Mouse (Mus musculus): ENCODE data around the gene Cacna1d.
A peak's percentile ranks its signal among the peaks of the same experiment; 100 is the strongest.

Cacna1d gene

DNA sequence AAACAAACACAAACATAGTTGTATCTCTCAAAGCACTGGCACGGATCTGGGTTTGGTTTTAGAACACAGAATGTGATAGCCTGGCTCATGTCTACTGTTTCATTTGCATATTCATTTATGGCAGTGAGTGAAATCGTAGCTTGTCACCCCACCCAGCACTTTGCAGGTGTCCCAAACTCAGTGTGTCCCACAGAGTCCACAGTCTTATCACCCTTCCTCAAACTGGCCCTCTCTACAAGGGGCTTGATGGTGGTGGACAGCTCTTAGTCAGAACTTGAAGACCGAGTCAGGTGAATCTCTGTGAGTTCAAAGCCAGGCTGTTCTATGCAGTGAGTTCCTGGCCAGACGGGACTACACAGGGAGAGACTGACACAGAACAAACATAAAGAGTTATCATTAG, 234.8 kb downstream of the Cacna1d start:
- DNase-seq = no peak

DNA sequence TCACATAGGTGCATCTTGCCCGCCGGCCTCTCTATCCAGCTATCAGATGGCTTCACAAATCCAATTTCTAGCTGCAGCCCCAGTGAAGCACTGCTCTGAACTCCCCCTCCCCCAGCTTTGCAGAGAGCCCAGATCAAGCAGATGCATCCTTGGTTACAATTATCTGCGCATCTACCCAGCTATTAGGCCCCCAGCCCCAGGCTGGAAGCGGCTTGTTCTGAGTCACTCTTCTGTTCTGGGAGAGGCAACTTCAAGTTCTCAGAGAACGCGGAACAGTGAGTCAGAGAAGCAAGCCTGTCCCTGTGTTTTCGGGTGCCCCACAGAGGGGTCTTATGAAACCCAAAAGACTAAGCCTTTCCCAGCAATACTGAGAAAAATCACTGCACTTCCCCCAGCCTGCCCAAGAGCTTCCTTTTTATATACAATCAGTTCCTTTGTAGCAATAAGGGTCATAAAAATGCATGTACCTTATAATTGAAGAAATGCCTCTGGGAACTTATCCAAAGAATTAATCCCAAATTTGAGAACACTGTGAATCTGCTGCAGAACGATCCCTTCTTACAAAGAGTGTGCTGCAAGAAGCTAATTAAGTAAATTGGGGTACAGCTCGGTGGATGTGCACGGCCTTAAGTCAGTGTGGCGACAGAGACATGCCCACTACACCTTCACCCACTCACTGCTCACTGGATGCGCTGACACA, 235.4 kb downstream of the Cacna1d start:
- no peak for DNase-seq

DNA sequence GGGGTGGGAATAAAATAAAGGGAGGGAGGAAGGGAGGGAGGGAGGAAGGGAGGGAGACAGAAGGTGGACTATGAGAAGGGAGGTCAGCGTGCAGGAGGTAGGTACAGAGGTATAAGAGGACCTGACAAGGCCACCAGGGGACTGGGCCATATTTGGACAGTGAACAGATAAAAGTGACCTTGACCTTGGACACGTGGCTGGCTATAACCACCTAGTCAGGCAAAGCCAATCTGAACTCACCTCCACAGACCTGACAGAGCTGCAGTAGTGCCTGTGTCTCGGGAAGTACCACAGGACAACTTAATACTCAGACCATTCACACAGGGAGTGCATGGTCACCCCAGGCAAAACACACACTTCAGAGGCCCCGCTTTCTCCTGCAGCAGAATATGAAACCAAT, 236.5 kb downstream of the Cacna1d start:
- DNase-seq = no peak

DNA sequence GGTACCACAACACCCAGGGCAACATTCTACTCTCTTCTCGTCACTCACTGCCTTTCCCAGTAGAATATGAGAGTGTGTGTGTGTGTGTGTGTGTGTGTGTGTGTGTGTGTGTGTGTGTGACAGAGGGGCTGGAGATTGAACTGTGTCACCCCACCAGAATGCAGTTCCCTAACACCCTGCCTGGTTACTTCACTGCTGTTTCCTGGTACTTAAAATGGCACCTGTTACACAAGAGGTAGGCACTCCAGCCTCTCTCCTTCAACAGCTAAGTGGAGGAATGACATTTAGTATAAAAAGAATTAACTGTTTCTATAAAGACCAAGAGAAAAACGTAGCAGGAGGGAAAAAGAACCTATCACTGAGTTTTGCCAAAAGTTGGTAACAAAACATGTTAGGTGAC, 238.4 kb downstream of the Cacna1d start:
- no peak for DNase-seq

DNA sequence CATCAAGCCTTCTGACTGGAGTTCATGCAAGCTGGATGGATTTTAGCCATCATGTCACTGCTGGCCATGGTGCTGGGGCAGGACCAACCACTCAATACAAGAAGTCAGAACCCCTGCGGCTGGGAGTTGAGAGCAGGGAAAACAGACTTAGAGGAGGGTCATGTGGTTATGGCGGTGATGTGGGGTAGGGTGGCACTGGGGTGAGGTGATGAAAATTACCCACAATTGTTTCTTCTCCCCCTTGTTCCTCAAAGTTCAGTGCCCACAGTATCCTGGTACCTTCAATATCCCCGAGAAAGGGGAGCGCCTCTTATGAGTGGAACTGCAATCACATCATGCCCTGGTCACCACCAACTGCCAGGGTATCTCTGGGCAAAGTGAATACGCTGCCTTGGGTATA, 239.9 kb downstream of the Cacna1d start:
- no peak for DNase-seq

DNA sequence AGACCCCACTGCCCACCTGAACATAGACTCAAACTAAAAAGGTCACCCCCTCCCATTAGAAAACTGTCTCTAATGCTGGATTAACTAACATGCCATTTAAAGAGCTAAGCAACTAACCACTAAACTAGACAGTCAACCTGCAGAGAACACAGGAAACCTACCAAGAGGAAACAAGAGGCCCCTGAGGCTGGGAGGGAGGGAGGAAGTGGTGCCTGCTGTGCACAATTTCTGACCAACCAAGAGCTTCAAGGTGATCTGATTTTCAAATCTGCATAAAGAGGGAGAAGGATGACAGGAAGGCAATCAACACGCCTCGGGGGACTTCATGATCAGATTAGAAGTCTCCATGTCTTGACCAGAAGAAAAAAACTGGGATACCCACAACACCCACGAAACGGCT, 241.7 kb downstream of the Cacna1d start:
- DNase-seq = no peak

DNA sequence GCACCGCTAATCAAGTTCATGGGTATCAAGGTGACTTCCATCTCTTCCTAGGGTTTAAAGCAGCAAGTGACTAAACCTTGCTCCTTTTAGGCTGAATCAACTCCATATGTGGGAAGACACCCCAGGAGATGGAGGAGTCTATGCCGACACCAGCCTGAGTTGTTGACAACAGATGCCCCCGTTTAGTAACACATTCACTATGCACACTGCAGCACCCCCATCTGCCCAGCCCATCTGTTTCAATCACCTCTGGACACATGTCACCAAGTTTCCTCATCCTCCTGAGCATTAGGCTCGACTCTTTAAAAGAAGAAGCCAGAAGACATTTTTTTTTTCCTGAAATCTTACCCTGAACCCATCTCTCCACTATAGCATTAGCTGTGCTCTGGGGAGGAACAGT, 242.4 kb downstream of the Cacna1d start:
- peak; percentile 50 for DNase-seq

DNA sequence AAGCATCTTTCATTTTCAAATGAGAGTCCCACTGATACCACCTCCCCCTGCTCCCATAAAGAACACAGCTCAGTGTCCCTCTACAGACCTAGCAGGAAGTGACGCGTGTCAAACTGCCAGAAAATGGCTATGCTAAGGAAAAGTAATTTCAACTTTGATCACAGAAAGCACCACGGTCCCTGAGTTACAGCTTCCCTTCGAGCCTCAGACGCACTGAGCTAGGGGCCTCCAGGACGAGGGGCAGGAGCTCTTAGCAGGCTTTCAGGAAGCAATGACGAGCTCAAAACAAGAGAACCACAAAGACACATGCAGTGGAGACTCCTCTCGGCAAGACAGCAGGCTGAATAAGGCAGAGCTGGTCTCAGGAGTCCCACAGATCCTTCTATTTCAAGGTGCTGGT, 243.1 kb downstream of the Cacna1d start:
- DNase-seq = no peak

DNA sequence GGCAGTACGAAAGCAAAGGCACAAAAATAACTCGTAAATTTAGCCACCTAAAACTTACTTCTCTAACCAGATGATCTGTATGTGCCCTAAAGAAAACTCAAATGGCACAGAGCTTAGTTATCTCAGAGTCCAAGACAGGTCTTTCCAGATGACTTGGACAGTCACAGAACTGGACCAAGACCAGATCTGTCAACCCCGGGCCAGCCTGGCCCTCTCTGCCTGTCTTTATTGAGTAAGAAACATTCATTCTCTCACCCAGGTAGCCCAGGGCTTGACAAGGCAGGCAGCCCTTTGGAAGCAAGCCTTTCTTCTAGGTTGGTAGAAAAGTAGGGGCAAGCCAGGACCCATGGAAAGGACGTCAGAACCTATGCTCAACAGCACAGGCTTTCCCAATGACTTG, 243.6 kb downstream of the Cacna1d start:
- no peak for DNase-seq

DNA sequence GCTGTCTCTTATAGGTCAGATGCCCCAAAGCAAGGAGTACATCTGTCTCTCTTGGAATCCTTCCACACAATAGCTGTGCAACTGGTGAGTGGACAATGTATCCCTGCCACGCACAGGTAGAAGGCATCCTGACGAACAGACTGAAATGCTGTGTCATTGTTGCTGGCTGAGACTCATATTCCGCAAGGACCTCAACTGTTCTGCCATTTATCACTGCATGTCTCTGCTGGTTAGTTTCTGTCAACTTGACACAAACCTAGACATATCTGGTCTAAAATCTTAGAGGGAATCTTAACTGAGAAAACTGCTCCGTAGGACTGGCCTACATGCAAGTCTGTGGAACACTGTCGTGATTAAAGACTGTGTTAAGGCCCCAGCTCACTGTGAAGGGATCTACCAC, 246.5 kb downstream of the Cacna1d start:
- DNase-seq = no peak

DNA sequence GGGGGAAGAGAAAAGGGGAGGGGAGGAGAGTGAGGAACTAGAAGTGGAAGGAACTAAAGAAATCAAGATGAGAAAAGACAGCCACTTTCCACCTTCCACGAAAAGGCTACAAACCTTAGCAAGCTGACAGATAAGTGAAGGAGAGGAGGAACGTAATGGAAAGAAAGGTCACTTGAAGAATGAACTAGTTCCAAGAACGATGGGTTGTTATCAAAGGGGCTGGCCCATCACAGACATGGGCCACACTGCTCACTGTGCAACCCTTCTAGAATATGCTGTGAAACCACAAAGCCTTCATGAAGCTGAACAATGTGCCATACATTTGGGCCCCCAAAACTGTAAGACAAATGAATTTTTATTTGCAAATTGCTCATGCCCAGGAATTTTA, 248.4 kb downstream of the Cacna1d start:
- DNase-seq = no peak

DNA sequence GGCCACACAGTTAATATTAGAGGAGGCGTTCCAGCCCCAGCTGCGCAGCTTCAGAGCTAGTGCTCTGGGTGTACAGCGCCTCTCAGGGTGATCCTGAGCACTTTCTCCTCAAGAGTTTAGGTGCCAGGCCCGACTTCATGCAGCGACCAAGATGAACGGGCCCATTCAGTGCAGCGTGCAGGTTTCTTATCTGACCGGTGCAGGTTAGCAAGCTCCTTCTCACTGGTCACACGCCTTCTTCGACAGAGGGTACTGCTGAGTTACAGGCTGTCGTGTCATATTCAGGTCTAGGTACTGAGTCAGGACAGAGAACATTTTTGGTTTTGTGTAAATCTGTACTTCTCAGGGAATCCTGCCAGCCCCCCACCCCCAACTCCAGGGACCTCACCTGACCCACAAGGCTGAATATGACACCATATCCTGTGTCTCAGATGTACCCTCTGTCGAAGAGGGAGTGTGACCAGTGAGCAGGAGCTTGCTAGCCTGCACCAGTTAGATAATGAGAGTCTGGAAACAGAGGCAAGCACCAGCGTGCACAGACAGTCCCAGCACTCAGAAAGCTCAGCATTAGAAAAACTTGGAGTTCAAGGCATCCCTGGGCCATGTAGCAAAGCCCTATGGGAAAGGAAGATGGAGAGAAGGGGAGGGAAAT, 249.0 kb downstream of the Cacna1d start:
- DNase-seq = no peak

DNA sequence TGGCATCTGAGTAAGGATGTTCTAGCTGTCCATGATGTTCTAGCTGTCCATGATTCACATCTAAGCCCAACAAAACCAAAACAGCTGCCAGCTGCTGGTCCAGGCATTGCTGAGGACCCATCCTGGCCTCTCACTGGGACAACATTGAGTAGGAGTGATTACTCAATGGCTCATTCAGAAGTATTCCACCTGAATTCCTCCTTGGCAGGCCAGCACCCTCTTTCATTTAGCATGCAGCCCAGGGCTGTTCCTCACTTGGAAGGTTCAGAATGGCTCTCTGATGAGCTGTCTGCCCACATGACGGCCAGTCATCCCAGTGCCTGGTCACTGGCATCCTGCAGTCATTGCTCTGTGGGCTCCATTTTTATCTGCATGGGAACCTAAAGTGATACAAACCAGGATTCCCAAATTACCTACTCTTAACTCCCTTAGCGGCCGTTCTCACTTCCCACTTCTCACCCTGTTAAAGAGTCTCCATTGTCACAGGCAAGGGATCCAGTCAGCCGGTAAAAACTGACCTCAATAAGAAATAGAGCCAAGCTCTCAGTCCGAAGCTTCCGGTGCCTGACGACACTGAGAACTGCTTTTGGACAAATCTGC, 250.2 kb downstream of the Cacna1d start:
- DNase-seq = no peak

DNA sequence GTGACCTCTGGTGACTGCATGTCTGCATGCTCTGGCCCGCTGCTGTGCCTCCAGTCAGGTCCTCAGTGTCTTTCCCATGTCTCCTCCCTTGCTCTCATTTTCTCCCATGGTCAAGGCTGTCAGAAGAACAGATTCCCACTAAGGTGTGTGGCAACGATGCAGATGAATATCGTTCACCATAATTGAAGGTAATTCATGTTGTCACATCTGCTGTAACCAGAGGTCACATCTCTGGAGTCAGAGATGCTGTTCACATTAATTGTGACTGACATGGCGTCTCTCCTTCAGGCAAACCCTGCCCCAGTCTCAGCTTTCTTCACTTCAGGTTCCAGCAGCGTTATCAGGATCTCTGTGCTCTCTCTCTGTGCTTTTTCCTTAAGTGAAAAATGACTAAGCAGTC, 252.4 kb downstream of the Cacna1d start:
- no peak for DNase-seq

DNA sequence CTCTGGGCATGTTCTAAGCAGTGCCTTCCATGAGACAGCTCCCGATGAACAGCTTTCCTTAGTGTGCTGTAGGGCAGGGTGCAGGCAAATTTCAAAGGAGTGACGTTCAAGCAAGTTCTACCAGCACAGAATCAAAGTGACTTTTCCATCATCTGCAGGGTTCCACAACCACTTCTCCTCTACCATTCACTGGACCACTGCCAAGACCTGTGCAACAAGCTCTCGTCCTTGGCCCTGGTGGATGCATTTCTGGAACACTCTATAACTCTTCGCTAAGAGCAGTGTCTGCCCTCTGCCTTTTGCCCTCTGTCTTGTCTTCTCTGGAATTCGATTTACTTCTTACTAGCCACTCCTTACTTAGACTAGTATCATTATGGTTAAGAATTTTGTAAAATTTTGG, 266.1 kb downstream of the Cacna1d start:
- no peak for DNase-seq

DNA sequence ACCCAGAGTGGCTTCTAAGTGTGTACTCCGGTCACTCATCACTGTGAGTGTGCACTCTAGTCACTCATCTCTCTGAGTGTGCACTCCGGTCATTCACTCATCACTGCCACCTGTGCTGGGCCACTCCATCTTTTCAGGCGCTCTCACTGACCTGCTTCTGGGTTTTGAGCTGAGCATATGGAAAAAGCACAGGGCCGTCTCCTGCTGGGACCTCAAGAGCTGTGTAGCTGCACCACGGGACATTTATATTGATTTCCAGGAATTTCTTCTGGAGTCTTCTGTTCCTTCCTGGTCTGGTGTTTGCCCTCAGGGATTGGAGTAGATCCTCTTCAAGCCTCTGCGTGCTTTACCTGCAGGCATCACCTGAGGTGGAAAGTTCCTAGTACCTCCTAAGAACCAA, 269.2 kb downstream of the Cacna1d start:
- DNase-seq = no peak

DNA sequence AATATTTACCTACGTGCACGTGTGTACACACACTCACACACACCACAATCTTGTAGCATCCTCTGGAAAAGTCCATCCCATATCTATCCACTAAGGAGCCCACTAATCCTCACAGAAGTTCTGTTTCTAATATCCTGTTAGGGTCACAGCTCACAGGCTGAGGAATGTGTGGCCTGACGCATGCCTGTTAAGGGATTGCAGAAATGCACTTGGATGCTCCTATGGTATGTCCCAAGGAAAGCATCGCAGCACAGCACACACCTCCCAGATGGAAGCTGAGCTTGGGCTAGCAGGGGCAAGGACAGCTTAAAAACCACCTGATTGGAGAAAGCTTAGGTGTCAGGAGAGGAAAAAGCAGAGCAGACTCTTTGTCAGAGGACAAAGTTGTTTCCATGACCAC, 271.4 kb downstream of the Cacna1d start:
- DNase-seq = no peak

DNA sequence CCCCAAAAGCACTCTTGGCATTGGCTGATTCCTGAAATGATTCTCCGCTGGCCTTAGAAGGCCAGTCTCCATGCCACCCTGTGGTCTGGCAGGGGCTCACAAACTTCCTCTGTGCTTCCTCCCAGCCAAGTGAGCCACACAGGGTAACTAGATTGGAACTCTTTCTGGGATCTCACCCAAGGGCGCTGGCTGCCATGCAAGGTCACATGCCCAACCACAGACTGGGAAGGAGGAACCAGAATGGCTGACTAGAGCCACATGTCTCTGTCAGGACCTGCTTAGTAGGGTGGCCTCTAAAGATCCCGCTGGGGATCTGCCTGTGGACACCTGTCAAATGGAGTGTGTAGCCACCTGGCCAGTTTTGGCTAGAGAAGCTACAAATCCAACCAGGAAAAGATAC, 273.1 kb downstream of the Cacna1d start:
- DNase-seq = peak; percentile 48

DNA sequence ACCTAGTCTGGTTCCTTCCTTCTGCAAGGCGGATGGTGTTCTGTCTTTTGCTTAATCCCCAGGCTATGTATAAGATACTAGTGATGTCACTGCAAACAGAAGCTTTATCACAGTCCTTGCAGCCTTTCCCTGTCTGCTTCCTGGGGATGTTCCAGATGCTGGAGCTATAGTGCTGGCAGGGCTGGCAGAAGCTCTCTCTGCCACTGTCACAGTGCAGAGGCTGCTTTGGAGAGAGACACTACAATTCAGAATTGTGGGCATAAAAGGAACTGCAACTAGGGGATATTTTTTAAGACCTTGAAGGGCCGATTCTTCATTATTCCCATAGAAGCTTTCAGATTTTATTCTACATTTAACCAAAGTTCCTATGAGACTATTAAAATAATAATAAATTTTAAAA, 274.1 kb downstream of the Cacna1d start:
- DNase-seq = peak; percentile 51

DNA sequence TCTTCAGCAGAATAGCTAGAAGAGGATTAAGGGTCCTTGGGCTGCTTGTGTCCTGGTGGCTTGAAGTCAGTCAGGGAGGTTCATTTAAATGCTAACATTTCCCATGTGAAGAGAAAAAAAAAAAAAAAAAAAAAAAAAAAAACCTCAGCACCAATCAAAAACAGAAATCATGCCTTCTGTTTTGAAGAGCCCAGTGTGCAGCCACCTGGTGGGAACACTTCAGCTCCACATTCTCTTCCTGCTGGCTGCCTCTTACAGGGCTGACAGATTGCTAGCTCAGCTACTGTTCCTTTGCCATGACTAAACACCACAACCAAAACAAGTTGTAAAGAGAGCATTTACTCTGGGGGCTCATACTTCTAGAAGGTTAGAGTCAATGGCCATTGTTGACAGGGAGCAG, 283.1 kb downstream of the Cacna1d start:
- no peak for DNase-seq

DNA sequence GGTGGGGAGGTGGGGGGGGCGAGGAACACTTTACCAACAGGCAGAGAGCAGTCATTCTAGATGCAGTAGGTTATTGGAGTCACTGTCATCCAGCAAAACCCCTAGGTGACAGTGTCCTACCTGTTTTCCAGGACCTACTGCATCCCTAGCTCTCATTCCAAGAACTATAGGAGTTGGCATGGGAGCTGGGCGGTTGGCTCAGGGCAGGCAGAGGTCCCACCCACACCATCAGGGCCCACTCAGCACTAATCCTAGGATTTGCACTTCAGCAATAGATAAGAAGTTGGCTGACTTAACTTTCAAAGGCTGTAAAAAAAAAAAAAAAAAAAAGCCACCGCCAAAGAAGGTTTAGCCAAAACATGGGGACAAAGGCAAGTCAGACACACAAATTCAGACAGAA, 285.4 kb downstream of the Cacna1d start:
- DNase-seq = no peak

DNA sequence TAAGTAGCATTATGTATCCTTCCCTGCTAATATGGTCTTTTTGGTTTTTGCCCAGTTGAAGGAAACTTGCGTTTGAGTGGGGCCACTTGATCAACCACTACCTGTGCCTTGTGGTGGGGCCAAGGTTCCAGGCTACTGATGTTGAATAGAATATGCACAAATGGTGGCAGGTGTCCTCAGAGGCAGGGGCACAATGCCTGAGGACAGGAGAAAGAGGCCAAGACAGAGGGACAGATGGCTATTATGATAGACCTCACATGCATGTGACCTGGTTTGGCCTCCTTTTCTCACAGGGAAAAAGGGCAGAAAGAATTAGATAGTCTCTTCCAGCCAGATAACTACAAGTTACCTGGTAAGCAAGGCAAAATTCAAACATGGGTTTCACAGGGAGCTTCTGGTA, 286.7 kb downstream of the Cacna1d start:
- DNase-seq = no peak

DNA sequence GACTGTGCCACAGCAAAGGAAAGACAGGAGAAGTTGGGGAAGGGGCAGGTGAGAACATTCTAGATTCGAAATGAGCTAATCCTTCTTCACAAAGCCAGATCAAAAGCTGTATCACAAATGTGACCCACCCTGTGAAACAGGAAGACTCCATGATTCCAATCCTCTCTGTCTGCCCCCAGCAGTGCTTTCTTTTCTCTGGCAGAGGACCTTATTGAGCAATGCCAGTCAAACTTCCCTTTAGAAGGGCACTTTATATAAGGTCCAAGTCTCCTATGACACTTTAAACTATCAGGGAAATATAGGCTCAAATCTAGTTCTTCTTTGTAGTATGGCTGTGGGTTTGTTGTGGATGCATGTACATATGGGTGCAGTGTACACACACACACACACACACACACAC, 290.9 kb downstream of the Cacna1d start:
- DNase-seq = no peak

DNA sequence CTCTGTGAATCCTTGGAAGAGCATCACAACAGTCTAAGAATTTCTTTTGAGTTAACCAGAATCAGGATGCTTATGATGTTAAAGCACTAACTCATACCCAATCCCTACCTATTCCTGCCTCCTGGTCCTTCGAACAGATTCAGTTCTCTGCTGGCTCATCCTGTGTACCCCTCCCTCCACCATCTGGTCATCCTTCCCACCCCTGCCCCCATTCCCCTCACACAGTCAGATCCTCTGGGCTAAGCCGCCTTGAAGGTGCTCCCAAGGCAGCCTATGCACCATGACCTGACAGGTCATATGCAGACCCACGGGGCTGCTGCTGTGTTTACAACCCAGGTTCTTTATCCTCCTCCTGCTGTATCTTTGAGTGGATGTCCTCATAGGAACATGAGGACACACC, 292.4 kb downstream of the Cacna1d start:
- DNase-seq = no peak

DNA sequence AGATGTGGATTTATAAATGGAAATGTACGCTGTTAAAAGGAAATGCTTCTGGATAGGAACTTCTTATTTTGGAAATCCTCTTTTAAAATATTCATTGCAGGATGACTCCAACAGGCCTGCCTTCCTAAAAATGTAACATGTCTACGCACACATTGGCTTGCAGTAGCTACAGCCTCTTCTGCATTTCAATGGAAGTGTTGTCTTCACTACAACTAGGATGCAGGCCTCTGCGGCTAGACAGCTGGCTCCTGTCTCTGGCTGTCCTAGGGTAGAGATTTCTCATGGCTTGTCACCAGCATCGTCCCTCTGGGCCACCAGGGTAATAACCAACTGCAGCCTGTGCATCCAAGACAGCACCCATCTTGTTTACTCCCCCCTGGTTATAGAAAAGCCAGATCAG, 293.1 kb downstream of the Cacna1d start:
- no peak for DNase-seq
